Mouse (Mus musculus) right cerebral cortex, postnatal 14 days (tissue): ENCODE data around the gene Nme2.
A peak's percentile ranks its signal among the peaks of the same experiment; 100 is the strongest.

ENCODE experiments used
- DNase-seq: peaks from one replicate; pipeline ENCODE4 v3.0.0; 2022

The Nme2 gene

GRCm38 (mm10) chr11:93956159-93956558 is at the start of gene Nme2:
Gene Nme2 (minus strand): TSS chr11:93956259.
- DNase-seq = no peak

- no peak for DNase-seq
Measured at GRCm38 (mm10) chr11:94003346-94003745, 47.3 kb upstream of the Nme2 start.

GRCm38 (mm10) chr11:93999276-93999675 is 43.2 kb upstream of the Nme2 start:
- DNase-seq = no peak

- DNase-seq = peak; percentile 7
Measured at GRCm38 (mm10) chr11:93997141-93997775, 41.2 kb upstream of the Nme2 start.

- peak; percentile 48 for DNase-seq
Measured at GRCm38 (mm10) chr11:93996306-93997140, 40.5 kb upstream of the Nme2 start.

- DNase-seq = peak; percentile 90
Measured at GRCm38 (mm10) chr11:93995720-93996305, 39.8 kb upstream of the Nme2 start, which contains the start of gene Spag9. Gene Spag9 (plus strand): TSS chr11:93996091.

- DNase-seq = peak; percentile 67
Measured at GRCm38 (mm10) chr11:93995111-93995719, 39.2 kb upstream of the Nme2 start.

- DNase-seq = no peak
Measured at GRCm38 (mm10) chr11:93994531-93994930, 38.5 kb upstream of the Nme2 start.

GRCm38 (mm10) chr11:93988328-93989062 is 32.4 kb upstream of the Nme2 start:
- no peak for DNase-seq

GRCm38 (mm10) chr11:93987625-93988327 is 31.7 kb upstream of the Nme2 start:
- no peak for DNase-seq

- no peak for DNase-seq
Measured at GRCm38 (mm10) chr11:93987026-93987425, 31.0 kb upstream of the Nme2 start.

- no peak for DNase-seq
Measured at GRCm38 (mm10) chr11:93986298-93986697, 30.2 kb upstream of the Nme2 start.

GRCm38 (mm10) chr11:93985265-93985664 is 29.2 kb upstream of the Nme2 start:
- DNase-seq = no peak

GRCm38 (mm10) chr11:93984619-93985018 is 28.6 kb upstream of the Nme2 start:
- no peak for DNase-seq

- no peak for DNase-seq
Measured at GRCm38 (mm10) chr11:93979502-93980049, 23.5 kb upstream of the Nme2 start.

- DNase-seq = no peak
Measured at GRCm38 (mm10) chr11:93972951-93973350, 16.9 kb upstream of the Nme2 start.

GRCm38 (mm10) chr11:93969799-93970198 is 13.7 kb upstream of the Nme2 start:
- no peak for DNase-seq

- DNase-seq = no peak
Measured at GRCm38 (mm10) chr11:93969171-93969570, 13.1 kb upstream of the Nme2 start.

GRCm38 (mm10) chr11:93968848-93969128 is 12.7 kb upstream of the Nme2 start:
- no peak for DNase-seq

- DNase-seq = peak; percentile 96
Measured at GRCm38 (mm10) chr11:93968005-93968847, 12.2 kb upstream of the Nme2 start, which contains the start of the genes Gm20390 and Nme1. Gene Gm20390 (minus strand): TSS chr11:93968293. Gene Nme1 (minus strand): TSS chr11:93968521.

GRCm38 (mm10) chr11:93967381-93967780 is 11.3 kb upstream of the Nme2 start:
- DNase-seq = no peak
